8 mouse cellular contexts compared by ENCODE assay signal in genomic region chr2:173229578-173230224, GRCm38 (mm10). TPM values are rescaled to one million over a fixed set of nuclear protein-coding genes. Genes with fewer than 3 reads are reported as not detected.
A peak's percentile ranks its signal among the peaks of the same experiment; 100 is the strongest.
DNase-seq lines count a peak whose midpoint lies in the region; ATAC-seq lines count a peak whose summit lies in the region.

No protein-coding gene starts in this region.

- DNase-seq in adipocyte (ENCODE audit: low spot score) = peak; percentile 84
- DNase-seq in embryo, embryonic 10 days (ENCODE audit: low spot score) = peak; percentile 93
- peak; percentile 90 for DNase-seq in gastrocnemius, postnatal 14 days
- DNase-seq in left cerebral cortex, postnatal 10 days (ENCODE audit: extremely low spot score in 1 of 2, low spot score in 2 of 2) = peak; percentile 85 to 93
- DNase-seq in right cerebral cortex, postnatal 14 days = peak; percentile 95
- DNase-seq in urinary bladder, postnatal 36 days (ENCODE audit: low spot score in 2 of 2) = peak; percentile 90 to 91

- peak; percentile 93 for ATAC-seq in inflammation-experienced regulatory T-cells, adult 6 months
- ATAC-seq in megakaryocyte-erythroid progenitor cell, adult 5-6 weeks (replicated peaks; ENCODE audit: low FRiP score, low TSS enrichment, poor library complexity, severe bottlenecking) = peak; percentile 93

- intact Hi-C loops in gastrocnemius, postnatal 14 days (cut with DNase I; ENCODE audit: low total_unique reads) = loop anchor here (5.0 to 10.0 kb wide), 2 partner anchors 105 to 223 kb away; no protein-coding TSS in a partner anchor
- intact Hi-C loops in left cerebral cortex, postnatal 10 days (cut with DNase I) = loop anchor here (1.0 to 5.0 kb wide), 2 partner anchors 38 to 317 kb away; no protein-coding TSS in a partner anchor

RNA-seq across cellular contexts. Expression of gene Zbp1, which starts 11.0 kb away (rescaled TPM):
- not detected for total RNA-seq in gastrocnemius, postnatal 14 days (2021)
- 100 to 1,000 TPM in 2 of 3 experiments, 10 to 100 TPM in 1; 72.5 to 144 (median 103) TPM for polyA plus RNA-seq in inflammation-experienced regulatory T-cells, adult 6 months (2017; shearing (Covaris generic))
- under 1 TPM in 1 of 2 experiments, not detected in 1; 0.12 TPM for total RNA-seq in left cerebral cortex, postnatal 10 days (2021)
- total RNA-seq in megakaryocyte-erythroid progenitor cell, adult 5-6 weeks (2014; fragmentation: Nextera tagmentation) = 1.3 and 2.5 TPM in 2 replicates
- total RNA-seq in megakaryocyte-erythroid progenitor cell, adult 5-6 weeks (2017) = 4.8 TPM in 1 of 2 replicates, not detected in the other

RNA-seq across cellular contexts. Expression of gene Pmepa1, which starts 46.6 kb away (rescaled TPM):
- total RNA-seq in gastrocnemius, postnatal 14 days (2021) = 10 to 100 TPM; 11.1 to 12.1 TPM
- 10 to 100 TPM in 2 of 3 experiments, 1 to 10 TPM in 1; 4.5 to 16.3 (median 12.8) TPM for polyA plus RNA-seq in inflammation-experienced regulatory T-cells, adult 6 months (2017; shearing (Covaris generic))
- total RNA-seq in left cerebral cortex, postnatal 10 days (2021) = 10 to 100 TPM; 40.5 to 44.0 TPM
- not detected in 2 replicates for total RNA-seq in megakaryocyte-erythroid progenitor cell, adult 5-6 weeks (2014; fragmentation: Nextera tagmentation)
- total RNA-seq in megakaryocyte-erythroid progenitor cell, adult 5-6 weeks (2017) = 0.52 TPM in 1 of 2 replicates, not detected in the other

Comparison
In these comparisons a context has a peak if more than half of its experiments do, and no peak if none do; other contexts are left out.
1. Peak in every context shown above with its lines: DNase-seq and ATAC-seq.
2. RNA of gene Pmepa1, which starts 46.6 kb away (total RNA-seq): 40.5 to 44.0 TPM in left cerebral cortex, postnatal 10 days and 11.1 to 12.1 TPM in gastrocnemius, postnatal 14 days; 0.52 TPM in megakaryocyte-erythroid progenitor cell, adult 5-6 weeks; every median in the first group is over 4 times any median in the second.